Mouse (Mus musculus) heart, embryonic 13.5 days (tissue): ENCODE measurements at regions not wholly inside any gene's neighbourhood (a gene's known extent, or its start where the extent isn't known, plus 50 kb on each side); places are given as distances from the start of the nearest gene placed in this dataset.

Experiments
- ATAC-seq: fragments of 200-750 bp; cut with Nextera tagmentation; 2 replicates; pipeline ENCODE4 v1.8.0; 2017; ENCODE audit warnings: moderate TSS enrichment; ENCODE audit not compliant: insufficient number of reproducible peaks, low FRiP score, low TSS enrichment; ENCODE audit errors: extremely low read depth
- H3K27ac ChIP-seq: fragments of 300-500 bp; sonication (generic); replicated peaks from 2 replicates; pipeline ENCODE4 v1.5.1; 2015; ENCODE audit warnings: moderate library complexity, mild to moderate bottlenecking, inconsistent platforms
- H3K27me3 ChIP-seq: fragments of 300-500 bp; sonication (generic); replicated peaks from 2 replicates; pipeline ENCODE4 v1.6.1; 2015; ENCODE audit warnings: mild to moderate bottlenecking, inconsistent platforms
- H3K36me3 ChIP-seq: fragments of 300-500 bp; sonication (generic); 2 replicates; pipeline ENCODE4 v1.6.1; 2015; ENCODE audit warnings: mild to moderate bottlenecking, inconsistent platforms
- H3K4me1 ChIP-seq: fragments of 300-500 bp; sonication (generic); 2 replicates; pipeline ENCODE4 v1.6.1; 2015; ENCODE audit warnings: inconsistent platforms
- H3K4me2 ChIP-seq: fragments of 300-500 bp; sonication (generic); 2 replicates; pipeline ENCODE4 v1.6.1; 2015; ENCODE audit warnings: inconsistent platforms, mild to moderate bottlenecking, moderate library complexity
- H3K4me3 ChIP-seq: fragments of 300-500 bp; sonication (generic); 2 replicates; pipeline ENCODE4 v1.5.1; 2015; ENCODE audit warnings: moderate library complexity, mild to moderate bottlenecking, inconsistent platforms
- H3K9ac ChIP-seq: fragments of 300-500 bp; sonication (generic); 2 replicates; pipeline ENCODE4 v1.6.1; 2015; ENCODE audit warnings: inconsistent platforms, mild to moderate bottlenecking, moderate library complexity
- H3K9me3 ChIP-seq: fragments of 300-500 bp; sonication (generic); 2 replicates; pipeline ENCODE4 v1.6.1; 2016; ENCODE audit warnings: inconsistent platforms
- WGBS: fragments of 180-500 bp; shearing (Covaris S2); methylation state at CpG from one replicate; pipeline ENCODE4 v1.1.7; 2015; ENCODE audit warnings: mixed read lengths; 5-methylcytosine and 5-hydroxymethylcytosine counted together

DNA sequence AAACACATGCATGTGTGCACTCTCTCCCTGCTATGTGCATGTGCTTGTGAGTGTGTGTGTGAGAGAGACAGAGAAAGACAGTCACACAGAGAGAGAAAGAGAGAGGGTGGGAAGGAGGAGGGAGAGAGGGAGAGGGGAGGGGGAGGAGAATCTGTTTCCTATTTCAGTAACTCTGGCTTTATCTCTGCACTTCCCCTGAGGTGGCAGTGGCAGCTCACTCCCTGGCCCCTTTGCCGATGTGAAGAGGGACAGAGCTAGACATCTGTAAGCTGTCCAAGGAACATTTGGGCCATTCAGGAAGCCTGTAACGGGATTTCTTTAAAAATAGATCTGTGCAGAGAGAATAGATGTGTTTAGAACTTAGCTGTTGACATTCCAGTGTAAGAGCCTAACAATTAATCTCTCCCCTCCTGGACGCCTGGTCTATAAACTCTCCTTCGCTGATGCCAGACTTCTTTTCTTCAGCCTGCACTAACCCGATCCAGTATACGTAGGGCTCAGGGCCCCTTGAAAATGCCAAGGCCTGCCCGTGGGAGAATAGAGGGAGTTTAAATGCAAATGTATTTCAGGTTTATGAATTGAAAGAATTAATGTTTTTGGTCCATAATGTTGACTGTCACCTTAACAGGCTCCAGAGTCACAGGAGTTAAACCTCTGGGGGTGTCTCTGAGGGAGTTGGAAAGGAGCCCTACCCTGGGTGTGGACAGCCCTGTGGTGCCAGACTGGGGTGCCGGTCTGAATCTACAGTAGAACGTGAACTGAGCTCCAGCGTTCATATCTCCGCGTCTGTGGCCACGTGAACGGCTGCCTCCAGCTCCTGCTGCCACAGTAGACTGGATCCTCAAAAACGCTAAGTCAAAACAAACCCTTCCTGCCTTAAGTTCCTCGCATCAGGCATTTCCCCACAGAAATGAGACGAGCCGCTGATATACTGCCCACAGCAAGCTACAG is 336.6 kb upstream of the Gm10131 start:
- no peaks in the 10 kb centered on the region for H3K27me3 ChIP-seq
- ATAC-seq = peak; percentile 58
- no peaks in the 10 kb centered on the region for H3K9me3 ChIP-seq
- H3K36me3 ChIP-seq = no peaks in the 10 kb centered on the region
- WGBS = 13% methylated on average over 18 of the region's 18 CpGs
- peak overlapping the region; percentile 60 for H3K9ac ChIP-seq
- peak overlapping the region; percentile 65 for H3K4me2 ChIP-seq
- H3K4me3 ChIP-seq = peak overlapping the region; percentile 20; the same call in 1 of the 2 replicates
- peaks cover 43% of the 10 kb centered on the region for H3K4me1 ChIP-seq
- H3K27ac ChIP-seq = peak overlapping the region; percentile 86

DNA sequence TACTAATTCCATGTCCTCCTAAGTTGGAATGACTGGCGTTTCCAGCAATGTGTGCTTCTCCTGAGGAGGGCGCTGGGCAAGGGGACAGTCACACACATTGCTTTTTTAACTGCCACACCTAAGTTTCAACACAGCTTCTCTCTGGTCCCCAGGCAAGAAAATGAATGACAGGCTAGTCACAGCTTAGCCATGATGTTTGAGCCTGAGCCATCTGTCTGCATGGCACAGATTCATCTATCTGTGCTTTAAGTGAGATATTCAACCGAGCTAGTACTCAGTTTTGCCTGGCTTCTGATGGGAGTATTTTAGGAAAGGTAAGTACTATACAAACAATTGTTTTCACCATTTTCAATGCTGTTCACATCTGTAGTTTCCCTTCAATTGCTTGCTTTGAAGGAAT is 331.2 kb upstream of the Gm10131 start:
- no peaks in the 10 kb centered on the region for H3K27me3 ChIP-seq
- no peak for ATAC-seq
- H3K36me3 ChIP-seq = no peaks in the 10 kb centered on the region
- H3K9ac ChIP-seq = no peak overlapping the region
- H3K4me2 ChIP-seq = no peak overlapping the region
- H3K4me3 ChIP-seq = no peak overlapping the region
- no peaks in the 10 kb centered on the region for H3K9me3 ChIP-seq
- peaks cover 7% of the 10 kb centered on the region for H3K4me1 ChIP-seq
- 75% methylated on average over 3 of the region's 3 CpGs for WGBS
- no peak overlapping the region for H3K27ac ChIP-seq

DNA sequence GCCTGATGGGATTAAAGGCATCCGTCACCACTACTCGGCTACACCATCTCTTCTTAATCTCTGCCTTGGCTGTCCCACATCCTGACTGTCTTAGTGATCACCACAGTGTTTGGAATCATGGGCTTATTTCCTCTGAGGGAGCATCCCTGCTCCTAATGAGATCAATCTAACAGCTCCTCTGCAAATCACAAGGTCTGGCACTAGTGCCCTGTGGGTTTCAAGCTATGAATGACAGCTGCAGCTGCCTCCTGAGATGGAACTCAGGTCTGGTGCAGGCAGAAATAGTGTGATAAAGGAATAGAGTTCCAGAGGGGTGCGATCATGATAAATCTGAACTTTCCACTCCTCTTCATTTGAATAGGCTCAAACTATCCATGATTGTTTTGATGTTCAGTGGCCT is 330.2 kb upstream of the Gm10131 start:
- H3K27ac ChIP-seq = no peak overlapping the region
- no peaks in the 10 kb centered on the region for H3K9me3 ChIP-seq
- no peak overlapping the region for H3K9ac ChIP-seq
- H3K4me3 ChIP-seq = no peak overlapping the region
- 59% methylated on average over 3 of the region's 3 CpGs for WGBS
- no peaks in the 10 kb centered on the region for H3K4me1 ChIP-seq
- H3K36me3 ChIP-seq = no peaks in the 10 kb centered on the region
- no peaks in the 10 kb centered on the region for H3K27me3 ChIP-seq
- no peak for ATAC-seq
- no peak overlapping the region for H3K4me2 ChIP-seq

DNA sequence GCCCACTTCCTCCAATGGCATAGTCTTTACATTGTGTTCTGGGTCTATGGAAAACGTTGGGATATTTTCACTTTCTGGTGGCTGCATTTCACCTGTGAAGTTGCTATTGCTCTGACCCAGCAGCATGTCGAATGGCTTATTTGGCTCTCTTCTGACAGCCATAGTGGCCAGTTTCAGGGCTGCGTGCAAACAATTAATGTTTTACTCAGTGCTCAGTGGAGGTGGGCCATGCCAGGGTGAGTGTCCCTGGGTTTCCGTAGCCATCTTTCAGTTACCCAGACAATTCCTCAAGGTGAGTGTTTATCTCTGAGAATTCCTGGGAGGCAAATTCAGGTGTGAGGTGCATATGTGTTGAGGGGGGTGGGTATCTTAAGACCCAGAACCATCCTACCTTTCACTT is 329.2 kb upstream of the Gm10131 start:
- H3K4me3 ChIP-seq = no peak overlapping the region
- no peaks in the 10 kb centered on the region for H3K27me3 ChIP-seq
- H3K9ac ChIP-seq = no peak overlapping the region
- no peak for ATAC-seq
- H3K9me3 ChIP-seq = no peaks in the 10 kb centered on the region
- no peak overlapping the region for H3K27ac ChIP-seq
- no peaks in the 10 kb centered on the region for H3K36me3 ChIP-seq
- WGBS = 84% methylated on average over 4 of the region's 4 CpGs
- H3K4me2 ChIP-seq = no peak overlapping the region
- H3K4me1 ChIP-seq = no peaks in the 10 kb centered on the region

DNA sequence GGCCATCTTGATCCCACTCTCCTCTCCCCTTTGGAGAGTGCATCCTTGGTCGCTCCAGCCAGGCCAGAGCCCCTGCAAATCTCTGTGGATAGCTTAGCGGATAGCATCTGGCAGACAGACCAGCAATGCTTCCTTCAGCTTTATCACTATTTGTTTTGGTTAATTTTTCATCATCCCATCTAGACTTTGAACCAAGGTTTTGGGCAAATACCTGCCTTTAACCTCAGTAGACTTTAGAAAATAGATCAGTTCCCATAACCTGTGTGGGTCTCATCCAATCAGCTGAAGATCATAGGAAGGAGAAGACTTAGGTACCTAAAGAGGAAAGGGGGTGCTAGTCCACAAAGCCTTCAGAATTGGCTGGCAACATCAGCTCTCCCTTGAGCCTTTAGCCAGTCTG is 327.2 kb upstream of the Gm10131 start:
- Histone ChIP-seq H3K9me3 (no peaks in the 10 kb centered on the region), H3K4me1 (no peaks in the 10 kb centered on the region), H3K4me2 (no peak overlapping the region), H3K27ac (no peak overlapping the region), H3K36me3 (no peaks in the 10 kb centered on the region), H3K4me3 (no peak overlapping the region), H3K9ac (no peak overlapping the region), H3K27me3 (no peaks in the 10 kb centered on the region)
- WGBS = 79% methylated on average over 2 of the region's 2 CpGs
- no peak for ATAC-seq

DNA sequence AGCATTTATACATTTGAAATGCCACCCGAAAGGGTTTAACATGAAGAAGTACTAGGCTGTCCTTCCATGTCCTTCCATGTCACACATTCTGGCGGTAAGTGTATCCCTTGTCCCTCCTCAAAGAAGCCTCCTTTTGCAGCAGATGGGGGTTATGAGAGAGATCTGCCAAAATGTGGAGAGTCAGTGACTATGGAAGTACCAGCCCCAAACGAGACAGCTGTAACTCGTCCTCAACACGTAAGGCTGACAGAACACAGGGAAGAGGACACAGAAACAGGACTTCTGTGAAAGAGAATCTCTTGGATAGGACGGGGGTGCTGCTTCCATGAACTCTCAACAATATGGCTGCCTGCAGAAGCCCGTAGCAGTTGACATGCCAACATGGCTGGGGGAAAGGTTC is 320.4 kb upstream of the Gm10131 start:
- Histone ChIP-seq H3K9ac (no peak overlapping the region), H3K9me3 (no peaks in the 10 kb centered on the region), H3K27ac (no peak overlapping the region), H3K27me3 (no peaks in the 10 kb centered on the region), H3K4me3 (no peak overlapping the region), H3K36me3 (no peaks in the 10 kb centered on the region), H3K4me2 (no peak overlapping the region), H3K4me1 (peaks cover 6% of the 10 kb centered on the region; the same call in 1 of the 2 replicates)
- no peak for ATAC-seq
- 74% methylated on average over 7 of the region's 7 CpGs for WGBS

DNA sequence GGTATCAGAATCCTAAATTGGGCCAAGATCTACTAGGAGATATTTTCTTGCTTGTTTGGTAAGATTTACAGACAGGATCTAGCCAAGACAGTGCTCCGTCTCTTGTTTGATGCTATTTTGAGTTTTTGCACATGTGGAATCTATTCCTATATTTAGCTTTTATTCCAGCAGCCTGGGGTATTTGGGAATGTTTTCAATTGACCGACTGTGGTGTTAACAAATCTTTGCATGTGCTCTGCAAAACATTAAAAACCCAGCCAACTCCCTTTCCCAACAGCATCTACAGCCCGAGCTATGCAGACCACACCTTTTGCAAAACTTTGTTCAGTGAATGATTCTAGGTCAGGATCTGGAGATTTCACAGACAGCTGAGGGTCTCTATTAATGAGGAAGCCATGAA is 317.7 kb upstream of the Gm10131 start:
- 47% methylated on average over 3 of the region's 3 CpGs for WGBS
- Histone ChIP-seq H3K9me3 (no peaks in the 10 kb centered on the region), H3K4me3 (no peak overlapping the region), H3K36me3 (no peaks in the 10 kb centered on the region), H3K27me3 (no peaks in the 10 kb centered on the region), H3K4me2 (no peak overlapping the region), H3K9ac (no peak overlapping the region), H3K4me1 (peaks cover 6% of the 10 kb centered on the region; the same call in 1 of the 2 replicates), H3K27ac (no peak overlapping the region)
- no peak for ATAC-seq

DNA sequence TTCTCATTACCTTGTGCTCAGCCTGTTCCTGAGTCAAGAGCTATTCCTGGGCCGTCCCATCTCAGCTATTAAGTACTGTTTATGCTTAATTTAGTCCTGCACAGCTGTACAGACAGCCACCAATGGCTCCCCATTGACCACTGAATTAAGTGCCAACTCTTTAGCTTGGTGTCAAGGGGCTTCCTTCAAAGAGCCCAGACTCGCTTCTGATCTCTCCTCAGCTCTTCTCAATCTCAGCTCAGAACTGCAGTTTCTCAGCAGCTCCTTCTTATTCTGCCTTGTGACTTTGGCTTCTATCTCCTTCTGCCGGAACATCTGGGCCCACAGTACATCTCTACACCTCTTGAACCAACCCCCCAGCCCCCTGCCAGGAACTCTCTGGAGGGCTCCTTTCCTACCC is 290.0 kb upstream of the Gm10131 start:
- no peak for ATAC-seq
- 76% methylated on average over 3 of the region's 3 CpGs for WGBS
- no peaks in the 10 kb centered on the region for H3K36me3 ChIP-seq

DNA sequence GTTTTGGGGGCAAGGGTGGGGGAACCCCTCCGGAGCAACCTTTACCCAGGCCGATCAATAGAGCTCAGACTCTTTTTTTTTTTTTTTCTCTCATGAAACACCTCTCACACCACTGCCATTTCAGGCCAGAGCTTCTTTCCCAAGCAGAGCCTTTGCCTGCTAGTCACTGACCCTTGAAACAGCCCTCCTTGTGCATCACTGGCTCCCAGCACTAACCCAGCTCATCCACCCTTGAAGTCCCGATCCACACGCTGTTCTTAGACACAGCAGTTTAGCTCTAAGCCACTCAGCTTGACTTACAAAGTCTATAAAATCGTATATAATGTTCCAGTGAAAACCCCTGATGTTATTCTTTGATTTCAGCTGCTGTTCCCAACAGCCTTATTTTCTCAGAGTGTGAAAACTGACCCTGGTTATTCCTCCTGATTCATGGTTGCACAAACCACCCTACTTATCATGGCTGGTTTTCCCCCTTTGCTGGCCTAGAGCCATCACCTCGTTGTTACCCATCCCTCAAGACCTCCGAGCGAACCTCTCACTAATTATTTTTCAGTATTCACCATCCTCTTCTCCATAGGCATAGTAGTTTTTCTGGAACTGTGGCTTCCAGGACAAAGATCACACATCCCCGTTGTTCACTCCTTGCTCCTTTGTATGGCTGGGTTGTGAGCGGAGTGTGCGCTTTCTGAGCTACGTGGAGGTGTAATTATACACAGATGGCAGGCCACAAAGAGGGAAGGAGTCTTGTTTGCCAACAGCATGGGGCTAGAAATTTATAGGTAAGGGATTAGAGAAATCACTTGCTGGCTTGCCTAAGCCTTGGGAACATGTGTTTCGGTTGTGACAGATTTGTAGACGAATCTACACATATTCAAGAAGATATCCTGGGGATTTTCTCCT is 287.6 kb upstream of the Gm10131 start:
- no peaks in the 10 kb centered on the region for H3K27me3 ChIP-seq
- no peak overlapping the region for H3K4me3 ChIP-seq
- peaks cover 10% of the 10 kb centered on the region for H3K4me1 ChIP-seq
- ATAC-seq = no peak
- H3K36me3 ChIP-seq = no peaks in the 10 kb centered on the region
- H3K9ac ChIP-seq = no peak overlapping the region
- H3K27ac ChIP-seq = no peak overlapping the region
- no peak overlapping the region for H3K4me2 ChIP-seq
- H3K9me3 ChIP-seq = peaks cover 8% of the 10 kb centered on the region; the same call in 1 of the 2 replicates
- 77% methylated on average over 14 of the region's 14 CpGs for WGBS

More for the DNA sequence above, 290.0 kb upstream of the Gm10131 start:
- Histone ChIP-seq H3K27me3 (no peaks in the 10 kb centered on the region), H3K27ac (no peak overlapping the region), H3K9ac (no peak overlapping the region), H3K9me3 (peaks cover 6% of the 10 kb centered on the region; the same call in 1 of the 2 replicates), H3K4me2 (no peak overlapping the region), H3K4me3 (no peak overlapping the region), H3K4me1 (peaks cover 10% of the 10 kb centered on the region)

DNA sequence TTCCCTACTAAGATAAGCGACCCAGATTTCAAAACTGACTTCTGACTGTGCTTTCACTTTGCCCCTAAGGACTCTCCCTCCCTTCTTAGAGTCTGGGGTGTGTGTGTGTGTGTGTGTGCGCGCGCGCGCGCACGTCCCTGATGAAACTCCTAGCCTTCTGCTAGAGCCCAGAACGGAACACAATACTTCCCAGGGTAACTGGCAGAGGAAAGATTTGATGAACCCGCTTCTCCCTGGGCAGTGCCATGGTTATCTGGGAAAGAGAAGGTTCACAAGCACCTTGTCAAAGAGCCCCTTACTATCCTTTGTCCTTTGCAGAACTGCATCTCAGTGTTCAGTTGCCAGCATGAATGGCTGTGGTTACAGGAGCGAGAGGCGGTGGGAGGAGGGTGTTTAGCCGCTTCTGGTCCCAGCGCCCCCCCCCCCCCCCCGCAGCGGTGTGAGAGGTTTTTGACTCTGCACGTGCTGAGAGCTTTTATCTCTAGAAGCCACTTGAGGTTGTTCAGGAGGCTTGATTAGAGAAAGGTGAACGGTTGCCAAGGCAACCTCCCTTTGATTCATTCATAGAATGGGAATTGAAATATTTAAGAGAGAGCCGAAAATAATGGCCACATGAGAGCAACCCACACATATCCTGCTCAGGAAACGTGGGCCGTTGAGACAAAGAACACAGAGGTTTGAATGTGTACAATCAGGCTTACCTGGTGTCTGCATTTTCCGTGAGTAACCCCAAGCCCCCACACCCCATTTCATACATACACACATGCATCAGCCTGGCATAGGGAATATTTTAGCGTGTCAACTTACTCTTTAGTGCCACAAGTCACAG is 286.3 kb upstream of the Gm10131 start:
- H3K4me3 ChIP-seq = peak overlapping the region; percentile 13
- peaks cover 8% of the 10 kb centered on the region; the same call in 1 of the 2 replicates for H3K9me3 ChIP-seq
- peak overlapping the region; percentile 62 for H3K4me2 ChIP-seq
- H3K27me3 ChIP-seq = no peaks in the 10 kb centered on the region
- no peak overlapping the region for H3K27ac ChIP-seq
- 31% methylated on average over 22 of the region's 23 CpGs for WGBS
- H3K4me1 ChIP-seq = peaks cover 10% of the 10 kb centered on the region
- H3K9ac ChIP-seq = peak overlapping the region; percentile 0; the same call in 1 of the 2 replicates
- no peak for ATAC-seq
- no peaks in the 10 kb centered on the region for H3K36me3 ChIP-seq
